Mouse (Mus musculus): Measurements from ENCODE around the gene Pik3cb. TPM values are rescaled to one million over a fixed set of nuclear protein-coding genes. Genes with fewer than 3 reads are reported as not detected.

Gene Pik3cb
- polyA plus RNA-seq, 2 experiments from 2014 or later: 0.81 to 1.3 TPM

DNA sequence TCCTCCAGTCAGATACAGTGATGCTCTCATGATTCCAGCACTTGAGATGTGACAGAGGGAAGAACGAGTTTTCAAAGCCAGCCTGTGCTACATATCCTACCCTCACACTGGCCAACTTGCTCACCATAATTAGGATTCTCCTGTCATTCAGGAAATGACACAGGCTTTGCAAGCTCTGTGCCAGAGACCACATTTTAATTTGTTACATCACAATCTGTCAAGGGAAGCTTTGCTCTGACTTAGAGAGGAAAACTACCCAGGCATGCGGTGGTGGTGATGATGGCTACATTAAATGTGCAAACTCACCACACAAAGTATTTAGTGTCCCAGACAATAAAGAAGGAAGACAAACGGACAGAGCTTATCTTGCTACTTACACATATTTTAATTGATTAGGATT is 59.1 kb downstream of the Pik3cb start:
- ATAC-seq: no peak

DNA sequence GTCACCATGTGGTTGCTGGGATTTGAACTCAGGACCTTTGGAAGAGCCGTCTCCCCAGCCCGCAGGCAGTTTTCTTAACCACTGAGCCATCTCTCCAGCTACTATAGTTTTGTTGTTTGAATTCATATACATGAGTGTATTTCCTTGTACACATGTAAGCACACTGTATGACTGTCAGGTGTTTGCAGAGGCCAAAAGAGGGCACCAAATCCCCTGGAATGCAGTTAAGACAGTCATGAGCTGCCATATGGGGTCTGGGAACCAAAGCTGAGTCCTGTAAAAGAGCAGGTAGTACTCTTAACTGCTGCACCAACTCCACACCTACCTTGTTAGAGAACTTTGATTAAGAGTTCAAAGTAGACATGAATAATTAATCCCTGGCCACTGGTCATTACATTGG is 59.8 kb downstream of the Pik3cb start:
- ATAC-seq: no peak

- ATAC-seq: no peak
Observed at GRCm38 (mm10) chr9:99074462-99074861, 66.0 kb downstream of the Pik3cb start.

DNA sequence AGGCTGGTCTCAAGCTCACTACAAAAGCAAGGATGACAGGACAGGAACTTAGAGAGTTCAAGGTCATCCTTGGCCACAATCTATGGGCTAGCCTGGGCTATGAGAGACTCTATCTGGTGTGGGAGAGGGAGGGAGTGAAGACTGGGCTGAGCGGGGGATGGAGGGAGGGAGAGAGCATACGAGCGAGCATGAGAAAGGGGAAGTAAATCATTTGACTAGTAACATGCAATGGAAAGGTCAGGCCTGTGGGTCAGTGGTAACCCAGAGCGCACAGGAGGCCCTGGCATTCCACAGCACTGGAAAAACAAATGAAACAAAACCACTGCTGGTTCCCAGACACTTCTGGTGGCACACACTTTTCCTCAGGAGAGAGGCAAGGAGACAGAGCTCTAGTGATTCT is 67.9 kb downstream of the Pik3cb start:
- no peak for ATAC-seq

DNA sequence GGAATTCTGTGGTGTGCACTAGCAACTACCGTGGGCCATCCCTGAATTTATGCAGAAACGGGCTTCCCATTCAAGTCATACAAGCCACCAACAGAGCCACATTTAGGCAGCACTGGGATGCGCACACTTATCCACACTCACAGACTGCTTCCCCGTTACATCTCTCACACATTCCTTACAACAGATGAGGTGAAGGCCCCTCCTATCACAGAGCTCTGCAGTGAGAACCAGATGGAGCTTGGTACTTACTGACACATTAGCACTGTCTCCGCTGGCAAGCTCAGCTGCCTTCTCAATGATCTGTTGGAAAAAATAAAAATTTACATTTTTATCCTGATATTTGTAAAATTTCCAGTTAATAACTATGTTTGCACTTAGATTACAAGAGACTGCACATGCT is 75.1 kb downstream of the Pik3cb start:
- ATAC-seq: no peak

DNA sequence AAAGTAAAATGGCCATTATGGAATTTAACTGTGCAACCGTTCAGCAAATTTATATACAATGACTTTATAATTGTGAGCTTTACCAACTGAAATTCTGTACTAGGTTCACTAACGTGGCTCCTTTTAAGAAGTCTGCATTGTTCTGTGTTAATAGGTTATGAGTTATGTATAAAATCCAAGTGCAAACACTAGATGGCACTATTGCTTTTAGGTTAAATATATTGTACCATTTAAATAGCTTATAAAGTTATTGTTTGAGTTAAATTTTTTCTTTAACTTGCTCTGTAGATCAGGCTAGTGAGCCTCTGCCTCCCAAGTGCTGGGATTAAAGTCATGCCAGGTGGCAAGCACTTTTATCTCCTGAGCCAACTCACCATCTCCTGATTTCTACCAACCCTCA is 76.2 kb downstream of the Pik3cb start:
- ATAC-seq: peak; percentile 54

- peak; percentile 62 for ATAC-seq
Observed at GRCm38 (mm10) chr9:99062544-99062943, 77.9 kb downstream of the Pik3cb start.

- ATAC-seq: no peak
Observed at GRCm38 (mm10) chr9:99057751-99058150, 82.7 kb downstream of the Pik3cb start.

DNA sequence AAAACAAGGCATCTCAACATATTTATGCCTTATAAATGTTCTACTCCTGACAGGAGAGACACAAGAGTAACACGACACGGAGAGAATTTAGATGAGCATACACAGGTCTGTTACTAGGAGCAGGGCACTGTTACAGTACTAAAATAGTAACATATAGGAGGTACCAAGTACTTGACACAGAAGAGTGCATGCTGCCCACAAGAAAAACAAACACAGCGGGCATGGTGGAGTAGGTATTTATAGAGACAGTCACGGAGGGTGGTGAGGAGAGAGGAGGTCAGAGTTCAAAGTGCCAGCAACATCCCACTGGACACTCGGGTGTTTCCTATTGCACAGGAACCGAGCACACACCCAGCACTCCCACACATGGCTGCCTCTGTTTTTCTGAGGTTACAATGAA is 90.7 kb downstream of the Pik3cb start:
- ATAC-seq: no peak

DNA sequence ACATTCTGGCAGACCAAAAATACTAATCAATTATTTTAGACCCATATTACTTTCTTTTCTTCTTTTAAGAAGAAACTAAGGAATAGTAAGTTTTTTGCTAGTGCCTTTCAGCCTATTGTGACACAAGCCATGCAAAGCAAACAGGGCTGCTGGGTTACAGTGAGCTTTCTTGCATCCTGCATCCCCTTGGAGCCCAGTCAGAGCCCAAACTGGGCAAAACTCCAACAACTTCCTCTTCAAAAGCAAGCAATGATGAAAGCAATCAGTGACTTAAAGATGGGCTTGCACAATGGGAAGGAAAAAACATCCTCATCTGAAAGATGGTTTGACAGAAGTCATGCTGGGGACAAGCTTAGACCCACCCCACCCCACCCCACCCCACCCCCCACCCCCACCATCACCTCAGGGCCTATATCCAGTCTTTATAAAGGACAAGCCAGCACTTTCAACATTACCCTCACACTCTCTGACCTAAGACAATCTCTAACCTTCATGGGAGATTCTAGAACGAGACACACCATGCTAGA is 91.6 kb downstream of the Pik3cb start:
- no peak for ATAC-seq

- no peak for ATAC-seq
Observed at GRCm38 (mm10) chr9:99044761-99045160, 95.7 kb downstream of the Pik3cb start.

- ATAC-seq: no peak
Observed at GRCm38 (mm10) chr9:99042641-99043040, 97.8 kb downstream of the Pik3cb start.

DNA sequence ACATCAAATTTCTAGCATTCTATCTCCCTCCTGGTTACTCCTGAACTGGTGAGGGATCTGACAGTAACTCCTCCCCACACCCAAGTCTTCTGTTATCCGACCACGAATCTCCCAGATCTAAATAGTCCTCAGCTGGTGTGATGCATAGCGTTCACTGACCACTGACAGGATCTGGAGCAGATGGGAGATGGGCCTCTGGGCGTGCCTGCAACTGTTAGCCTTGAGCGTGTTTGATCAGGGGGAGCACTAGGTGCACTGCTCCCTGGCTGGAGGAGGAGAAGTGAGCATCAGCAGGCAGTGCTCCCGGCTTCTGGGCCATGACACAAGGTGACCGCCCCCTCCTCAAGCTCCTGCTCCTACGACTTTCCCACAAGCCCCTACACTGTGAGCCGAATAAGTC is 98.4 kb downstream of the Pik3cb start:
- ATAC-seq: no peak

DNA sequence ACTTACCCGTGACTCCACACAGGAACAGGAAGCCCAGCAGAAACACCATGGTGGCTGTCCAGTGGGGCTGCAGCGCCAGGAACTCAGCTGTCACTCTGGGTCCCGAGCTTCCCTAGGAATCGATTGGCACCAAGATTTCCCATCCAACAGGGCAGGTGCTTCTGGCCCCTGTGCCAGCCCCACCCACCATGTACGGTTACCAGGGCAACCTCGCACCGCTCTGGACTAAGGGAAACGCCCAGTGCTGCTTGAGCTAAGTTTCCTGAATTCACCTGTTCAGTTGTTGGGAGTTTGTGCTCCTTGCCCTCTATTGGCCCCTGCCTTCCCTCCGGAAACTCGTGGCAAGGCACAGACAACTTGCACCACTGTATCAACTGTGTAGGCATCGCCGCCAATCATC is 104.8 kb downstream of the Pik3cb start, which contains the start of gene Gm1123:
TSS of gene Gm1123 (minus strand) at position 141 of the 400 bp plus-strand sequence.
- ATAC-seq: no peak

DNA sequence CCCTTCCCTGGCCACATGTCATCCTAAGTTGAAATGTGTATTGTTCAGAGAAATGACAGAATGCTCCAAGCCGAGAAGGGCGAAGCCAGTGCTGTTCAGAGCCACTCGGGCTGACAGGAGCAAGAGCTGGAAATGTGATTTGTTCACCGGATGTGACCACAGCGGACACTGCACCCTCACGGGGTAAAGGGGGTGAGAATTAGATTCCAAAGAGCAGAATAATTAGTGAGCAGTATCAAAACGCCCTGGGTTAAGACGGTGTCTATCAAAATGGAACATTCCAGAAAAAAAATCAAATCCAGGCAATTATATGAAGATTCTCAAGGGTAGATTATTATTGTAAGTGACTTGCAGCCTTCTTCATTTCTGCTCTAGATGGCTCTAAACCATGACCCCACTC is 106.3 kb downstream of the Pik3cb start:
- ATAC-seq: no peak

DNA sequence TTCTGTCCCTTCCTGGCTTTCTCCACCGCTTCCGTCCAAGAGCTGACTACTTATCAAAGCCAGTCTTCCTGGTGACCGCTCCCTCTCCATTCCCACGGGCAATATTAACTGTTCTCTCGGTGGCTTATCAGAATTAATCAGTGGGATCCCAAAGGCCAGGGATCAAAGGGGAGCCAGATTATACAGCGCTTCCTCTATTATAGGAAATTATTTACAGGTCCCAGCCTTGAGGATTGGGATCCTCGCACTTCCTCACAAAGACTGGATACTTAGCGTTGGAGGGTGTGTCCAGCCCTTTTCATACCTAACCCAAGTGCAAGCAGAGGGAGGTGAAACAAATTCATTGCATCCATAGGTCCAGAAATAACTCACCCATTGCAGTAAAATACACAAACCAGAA is 108.4 kb downstream of the Pik3cb start:
- no peak for ATAC-seq

DNA sequence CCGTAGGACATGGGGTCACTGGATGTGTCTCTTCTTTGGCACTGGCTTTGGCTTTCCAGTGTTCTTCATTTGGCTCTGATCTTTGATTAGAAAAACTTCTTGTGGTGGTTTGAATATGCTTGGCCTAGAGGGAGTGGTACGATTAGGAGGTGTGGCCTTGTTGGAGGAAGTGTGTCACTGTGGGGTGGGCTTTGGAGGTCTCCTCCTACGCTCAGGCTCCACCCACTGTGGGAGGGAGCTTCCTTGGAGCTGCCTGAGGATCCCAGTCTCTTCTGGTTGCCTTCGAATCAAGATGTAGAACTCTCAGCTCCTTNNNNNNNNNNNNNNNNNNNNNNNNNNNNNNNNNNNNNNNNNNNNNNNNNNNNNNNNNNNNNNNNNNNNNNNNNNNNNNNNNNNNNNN is 118.7 kb downstream of the Pik3cb start:
- ATAC-seq: no peak

DNA sequence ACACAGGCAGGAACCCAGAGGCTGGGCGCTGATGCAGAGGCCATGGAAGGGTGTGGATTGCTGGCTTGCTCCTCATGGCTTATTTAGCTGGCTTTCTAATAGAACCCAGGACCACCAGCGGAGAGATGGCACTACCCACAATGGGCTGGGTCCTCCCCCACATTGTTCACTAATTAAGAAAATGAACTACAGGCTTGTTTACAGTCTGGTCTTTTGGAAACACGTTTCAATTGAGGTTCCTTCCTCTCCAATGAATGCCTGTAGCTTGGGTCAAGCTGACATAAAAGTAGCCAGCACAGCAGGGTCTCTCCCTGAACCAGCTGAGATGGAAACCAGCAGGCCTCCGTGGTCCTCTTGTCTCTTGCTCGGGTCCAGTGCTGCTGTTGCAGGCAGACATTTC is 119.3 kb downstream of the Pik3cb start:
- no peak for ATAC-seq

GRCm38 (mm10) chr9:99017679-99018078 is 122.7 kb downstream of the Pik3cb start:
- ATAC-seq: no peak

DNA sequence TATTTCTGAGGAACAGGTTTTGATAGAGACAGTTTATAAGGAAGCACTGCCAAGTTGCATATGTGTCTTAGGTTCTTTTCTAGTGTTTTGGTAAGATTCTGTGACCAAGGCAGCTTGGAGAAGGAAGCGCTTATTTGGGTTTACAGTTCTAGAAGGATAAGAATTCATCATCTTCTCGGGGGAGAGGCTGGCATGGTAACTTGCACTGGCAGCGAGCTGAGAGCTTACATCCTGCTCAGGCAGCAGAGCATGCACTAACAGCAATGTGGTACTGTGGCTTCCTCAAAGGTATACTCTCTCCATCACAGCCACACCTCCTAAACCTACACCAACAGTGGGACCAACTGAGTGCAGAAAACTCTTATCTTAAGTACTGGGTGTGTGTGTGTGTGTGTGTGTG is 123.7 kb downstream of the Pik3cb start:
- no peak for ATAC-seq

DNA sequence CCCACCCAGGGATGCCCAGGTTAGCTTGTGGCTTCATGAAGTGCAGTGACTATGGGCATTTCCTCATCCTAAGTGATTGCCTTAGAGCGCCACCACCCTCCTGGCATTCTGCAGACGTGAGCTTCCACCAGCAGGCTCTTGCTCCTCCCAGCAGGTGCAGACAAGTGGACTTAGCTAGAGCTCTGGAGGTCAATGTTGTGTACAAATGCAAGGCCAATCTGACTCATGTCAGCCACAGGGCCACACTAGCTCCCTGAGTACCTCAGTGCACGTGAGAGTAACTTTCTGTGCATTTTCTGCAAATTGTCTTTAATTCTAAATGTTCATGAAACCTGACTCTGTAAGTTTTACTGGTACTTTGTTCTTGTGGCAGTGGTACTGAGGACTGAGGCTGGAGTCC is 124.1 kb downstream of the Pik3cb start:
- ATAC-seq: no peak

DNA sequence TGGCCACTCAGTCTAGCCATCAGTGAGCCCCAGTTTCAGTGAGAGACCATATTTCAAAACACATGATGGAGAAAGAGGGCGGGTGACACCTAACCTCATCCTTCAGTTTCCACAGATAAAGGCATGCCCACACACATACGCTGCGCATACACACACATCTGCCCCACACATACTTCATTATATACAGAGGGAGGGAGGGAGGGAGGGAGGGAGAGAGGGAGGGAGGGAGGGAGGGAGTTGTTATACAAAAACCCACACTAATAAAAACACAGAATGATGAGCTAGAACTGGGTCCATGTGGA is 130.6 kb downstream of the Pik3cb start:
- peak; percentile 58 for ATAC-seq

DNA sequence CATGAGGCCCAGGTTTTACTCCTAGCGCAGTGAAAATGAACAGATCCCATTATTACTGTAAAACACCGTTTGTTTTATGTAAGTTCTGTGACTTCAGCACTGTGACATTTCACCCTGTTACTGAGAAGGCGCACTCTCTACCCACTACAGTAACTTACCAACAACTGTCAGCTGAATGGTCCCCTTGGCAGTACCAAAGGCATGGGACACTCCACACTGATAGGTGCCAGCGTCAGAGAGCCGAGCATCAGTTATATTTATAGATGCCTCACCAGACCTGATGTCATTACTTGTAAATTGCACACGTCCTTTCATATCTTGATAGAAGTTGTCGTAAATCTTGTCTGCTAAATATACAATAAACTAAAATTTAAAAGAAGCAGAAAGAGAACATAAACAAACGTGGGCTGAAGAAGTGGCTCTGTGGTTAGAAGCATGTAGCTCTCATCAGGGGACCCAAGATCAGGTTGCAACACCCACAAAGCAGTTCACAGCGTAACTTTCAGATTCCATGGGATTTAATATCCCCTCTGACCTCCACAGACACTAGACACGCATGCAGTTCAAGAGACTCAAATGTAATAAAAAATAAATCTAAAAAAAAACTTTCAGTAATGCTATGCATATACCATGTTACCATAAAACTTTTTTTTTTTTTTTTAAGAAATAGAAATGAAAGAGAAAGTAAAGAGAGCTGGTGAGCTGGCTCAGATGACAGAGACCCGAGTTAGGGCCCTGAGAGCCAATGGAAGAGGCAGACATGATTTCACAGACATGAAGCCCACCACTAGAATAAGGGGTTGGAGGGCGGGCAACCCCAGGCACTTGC is 131.1 kb downstream of the Pik3cb start:
- ATAC-seq: peak; percentile 78

- ATAC-seq: no peak
Observed at GRCm38 (mm10) chr9:99001326-99001725, 139.1 kb downstream of the Pik3cb start.

DNA sequence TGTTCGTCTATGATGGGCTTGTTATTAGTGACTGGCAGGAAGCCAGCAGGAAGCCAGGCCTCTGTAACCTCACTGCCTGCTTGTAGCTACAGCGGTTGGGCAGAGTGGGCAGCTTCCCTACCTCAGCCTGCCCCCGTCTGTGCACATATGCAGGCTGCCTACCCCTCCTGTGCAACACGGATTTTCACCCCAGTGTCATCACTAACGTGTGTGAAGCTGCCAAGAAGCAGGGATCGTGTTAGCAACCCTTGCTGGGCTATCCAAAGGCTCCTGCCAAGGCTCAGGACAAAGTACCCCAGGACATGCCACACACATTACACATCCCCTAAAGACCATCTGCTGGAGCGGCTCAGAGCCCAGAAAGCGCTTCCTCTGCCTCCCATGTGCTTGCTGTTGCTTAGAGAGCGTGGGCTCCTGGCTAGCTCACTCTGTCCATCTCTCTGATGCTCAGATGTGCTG is 140.5 kb downstream of the Pik3cb start:
- no peak for ATAC-seq

Measured in CD4-positive, CD25-positive, alpha-beta regulatory T cell, adult 4 months (primary cell).